Mouse (Mus musculus) liver, embryonic 12.5 days (tissue): ENCODE results near the gene Skida1. TPM values are rescaled to one million over a fixed set of nuclear protein-coding genes. Genes with fewer than 3 reads are reported as not detected.

Source experiments
- ATAC-seq: fragments of 200-750 bp; cut with Nextera tagmentation; 2 replicates; pipeline ENCODE4 v1.8.0; 2017; ENCODE audit warnings: moderate number of reproducible peaks, mild to moderate bottlenecking, moderate library complexity
- H3K27ac ChIP-seq: fragments of 300-500 bp; sonication (generic); 2 replicates; pipeline ENCODE4 v1.5.1; 2016; ENCODE audit warnings: mild to moderate bottlenecking
- H3K27me3 ChIP-seq: fragments of 300-500 bp; sonication (generic); replicated peaks from 2 replicates; pipeline ENCODE4 v1.6.1; 2016; ENCODE audit warnings: mild to moderate bottlenecking, moderate library complexity
- H3K36me3 ChIP-seq: fragments of 300-500 bp; sonication (generic); 2 replicates; pipeline ENCODE4 v1.6.1; 2016; ENCODE audit warnings: mild to moderate bottlenecking, moderate library complexity
- H3K4me1 ChIP-seq: fragments of 300-500 bp; sonication (generic); 2 replicates; pipeline ENCODE4 v1.6.1; 2016
- H3K4me2 ChIP-seq: fragments of 300-500 bp; sonication (generic); 2 replicates; pipeline ENCODE4 v1.6.1; 2016; ENCODE audit warnings: mild to moderate bottlenecking, moderate library complexity
- H3K4me3 ChIP-seq: fragments of 300-500 bp; sonication (generic); 2 replicates; pipeline ENCODE4 v1.5.1; 2016; ENCODE audit warnings: mild to moderate bottlenecking, moderate library complexity
- H3K9ac ChIP-seq: fragments of 300-500 bp; sonication (generic); 2 replicates; pipeline ENCODE4 v1.6.1; 2016; ENCODE audit warnings: mild to moderate bottlenecking, moderate library complexity
- H3K9me3 ChIP-seq: fragments of 300-500 bp; sonication (generic); replicated peaks from 2 replicates; pipeline ENCODE4 v1.6.1; 2016; ENCODE audit warnings: mild to moderate bottlenecking, moderate library complexity
- WGBS: fragments of 180-500 bp; shearing (Covaris S2); methylation state at CpG from one replicate; pipeline ENCODE4 v1.1.7; 2016; ENCODE audit not compliant: insufficient replicate concordance; 5-methylcytosine and 5-hydroxymethylcytosine counted together
- polyA plus RNA-seq: library from polyadenylated mRNA; unstranded; fragments of >200 nt; fragmentation: Nextera tagmentation; extraction: Ambion mirVana; gene quantifications from 2 replicates; pipeline ENCODE4 v1.2.1, GENCODE M21; 2016

The Skida1 gene
- polyA plus RNA-seq, 1 experiment from 2014 or later: 1.2 TPM

DNA sequence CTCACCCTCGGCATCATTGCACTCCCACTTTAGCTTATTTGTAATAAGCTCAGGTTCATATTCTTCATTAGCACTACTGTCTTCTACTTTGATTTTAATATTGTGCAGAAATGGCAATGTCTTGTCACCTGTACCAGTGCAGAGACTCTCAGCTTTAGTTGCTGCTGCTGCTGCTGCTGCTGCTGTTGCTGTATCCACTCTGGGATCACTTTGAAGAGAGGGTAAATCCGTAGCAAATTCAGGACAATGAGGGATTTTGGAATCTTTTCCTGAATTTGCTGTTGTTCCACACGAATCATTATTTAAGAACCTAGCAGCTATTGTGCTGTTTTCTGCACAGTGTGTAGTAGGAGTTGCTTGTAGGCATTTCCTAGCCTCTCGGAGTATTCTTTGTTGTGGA, 2.7 kb downstream of the Skida1 start:
- Histone ChIP-seq H3K4me2 (peak overlapping the region; percentile 99), H3K4me3 (peak overlapping the region; percentile 79), H3K27me3 (peaks cover 76% of the 10 kb centered on the region), H3K36me3 (no peaks in the 10 kb centered on the region), H3K9ac (peak overlapping the region; percentile 82), H3K4me1 (peaks cover 47% of the 10 kb centered on the region), H3K27ac (no peak overlapping the region), H3K9me3 (no peaks in the 10 kb centered on the region)
- WGBS: 9% methylated on average over 4 of the region's 4 CpGs
- no peak for ATAC-seq

DNA sequence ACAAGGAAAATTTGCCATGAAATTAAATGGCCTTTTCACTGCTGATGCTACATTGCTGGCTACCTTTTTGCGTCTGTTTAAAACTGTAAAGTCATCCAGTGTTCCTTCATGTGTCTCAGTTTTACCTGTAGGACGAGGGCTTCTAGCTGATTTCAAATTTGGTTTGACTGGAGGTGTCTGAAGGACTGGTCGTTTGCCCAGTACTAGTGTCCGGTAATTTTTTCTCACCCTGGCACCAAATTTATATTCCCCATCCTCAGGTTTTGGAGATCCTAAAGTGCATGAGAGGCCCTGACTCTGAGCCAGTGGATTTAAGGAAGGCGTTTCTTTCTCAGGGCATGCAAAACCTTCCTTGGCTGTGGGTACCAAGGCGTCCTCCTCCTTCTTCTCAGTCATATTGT, 3.1 kb downstream of the Skida1 start:
- peaks cover 77% of the 10 kb centered on the region for H3K27me3 ChIP-seq
- peak overlapping the region; percentile 79 for H3K4me3 ChIP-seq
- peak overlapping the region; percentile 99 for H3K4me2 ChIP-seq
- ATAC-seq: no peak
- no peak overlapping the region for H3K9ac ChIP-seq
- whole genome bisulfite sequencing: 41% methylated on average over 6 of the region's 6 CpGs
- H3K4me1 ChIP-seq: peaks cover 48% of the 10 kb centered on the region
- no peak overlapping the region for H3K27ac ChIP-seq
- H3K9me3 ChIP-seq: no peaks in the 10 kb centered on the region
- H3K36me3 ChIP-seq: no peaks in the 10 kb centered on the region

DNA sequence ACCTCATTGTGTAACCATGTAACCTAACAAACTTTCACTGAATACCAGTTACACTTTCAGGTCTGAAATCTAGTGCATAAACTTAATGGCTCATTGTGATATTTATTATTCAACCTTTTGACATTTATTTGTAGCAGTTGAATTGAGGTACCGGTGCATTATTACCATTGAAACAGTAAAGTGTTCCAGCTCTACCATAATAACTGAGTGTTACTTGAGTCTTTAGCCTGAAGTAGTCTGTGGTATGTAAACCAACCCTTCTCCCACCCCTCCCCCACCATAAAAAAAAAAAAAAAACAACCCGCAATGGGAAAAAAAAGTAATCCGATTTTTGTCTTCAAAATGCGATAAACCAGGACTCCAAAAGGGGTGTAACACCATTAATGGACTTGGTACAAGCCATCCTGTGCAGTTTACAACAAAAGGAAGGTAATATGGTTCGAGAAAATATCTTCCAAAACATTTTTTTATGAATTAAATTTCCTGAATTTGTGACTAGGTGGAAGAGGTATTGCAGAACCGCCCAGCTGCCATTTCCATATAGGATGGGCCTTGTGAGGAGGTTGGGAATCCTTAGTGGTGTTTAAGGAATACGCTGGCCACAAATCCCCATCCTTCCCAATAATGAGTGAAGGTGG, 3.6 kb downstream of the Skida1 start:
- Histone ChIP-seq H3K27ac (no peak overlapping the region), H3K9me3 (no peaks in the 10 kb centered on the region), H3K9ac (no peak overlapping the region), H3K4me3 (peak overlapping the region; percentile 79; the same call in 1 of the 2 replicates), H3K36me3 (no peaks in the 10 kb centered on the region), H3K27me3 (peaks cover 77% of the 10 kb centered on the region), H3K4me1 (peaks cover 48% of the 10 kb centered on the region), H3K4me2 (peak overlapping the region; percentile 99)
- WGBS: 40% methylated on average over 7 of the region's 7 CpGs
- ATAC-seq: no peak

DNA sequence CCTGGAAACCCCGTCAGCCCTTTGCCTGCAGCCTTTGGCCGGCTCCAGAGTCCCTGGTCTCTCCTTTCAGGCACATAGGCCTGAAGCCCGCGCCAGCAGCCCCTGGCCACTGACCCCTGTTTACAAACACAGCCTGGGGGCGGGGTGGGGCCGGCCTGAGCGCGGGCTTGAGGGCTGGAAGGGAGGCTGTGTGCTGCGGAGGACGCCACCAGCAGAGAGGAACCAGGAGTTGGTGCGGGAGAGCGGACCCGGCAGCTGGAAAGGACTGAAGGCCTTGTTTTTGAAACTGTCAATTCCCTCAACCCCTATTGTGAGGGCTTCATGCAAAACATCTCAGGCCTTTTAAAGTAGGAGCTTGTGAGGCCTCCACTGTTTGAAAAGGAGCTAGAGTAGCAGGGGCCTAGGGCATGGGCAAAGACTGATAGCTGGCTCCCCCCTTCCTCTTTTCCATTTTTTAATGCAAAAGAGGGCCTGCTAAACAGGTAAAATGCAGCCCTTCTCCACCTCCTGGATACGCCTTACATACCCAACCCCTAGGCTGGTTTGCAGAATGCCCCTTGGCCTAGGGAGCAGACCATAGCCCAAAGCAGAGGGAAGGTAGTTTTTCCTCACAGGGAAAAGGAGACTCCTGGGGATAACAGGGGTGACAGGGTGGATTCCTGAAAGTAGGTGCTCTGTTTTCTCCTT, 7.5 kb downstream of the Skida1 start:
- Histone ChIP-seq H3K9ac (no peak overlapping the region; the same call in 1 of the 2 replicates), H3K27me3 (peaks cover 75% of the 10 kb centered on the region), H3K4me1 (peaks cover 22% of the 10 kb centered on the region), H3K27ac (peak overlapping the region; percentile 60), H3K36me3 (no peaks in the 10 kb centered on the region), H3K9me3 (no peaks in the 10 kb centered on the region), H3K4me3 (no peak overlapping the region), H3K4me2 (peak overlapping the region; percentile 50)
- 35% methylated on average over 14 of the region's 14 CpGs for WGBS
- ATAC-seq: peak; percentile 40; the same call in 1 of the 2 replicates

DNA sequence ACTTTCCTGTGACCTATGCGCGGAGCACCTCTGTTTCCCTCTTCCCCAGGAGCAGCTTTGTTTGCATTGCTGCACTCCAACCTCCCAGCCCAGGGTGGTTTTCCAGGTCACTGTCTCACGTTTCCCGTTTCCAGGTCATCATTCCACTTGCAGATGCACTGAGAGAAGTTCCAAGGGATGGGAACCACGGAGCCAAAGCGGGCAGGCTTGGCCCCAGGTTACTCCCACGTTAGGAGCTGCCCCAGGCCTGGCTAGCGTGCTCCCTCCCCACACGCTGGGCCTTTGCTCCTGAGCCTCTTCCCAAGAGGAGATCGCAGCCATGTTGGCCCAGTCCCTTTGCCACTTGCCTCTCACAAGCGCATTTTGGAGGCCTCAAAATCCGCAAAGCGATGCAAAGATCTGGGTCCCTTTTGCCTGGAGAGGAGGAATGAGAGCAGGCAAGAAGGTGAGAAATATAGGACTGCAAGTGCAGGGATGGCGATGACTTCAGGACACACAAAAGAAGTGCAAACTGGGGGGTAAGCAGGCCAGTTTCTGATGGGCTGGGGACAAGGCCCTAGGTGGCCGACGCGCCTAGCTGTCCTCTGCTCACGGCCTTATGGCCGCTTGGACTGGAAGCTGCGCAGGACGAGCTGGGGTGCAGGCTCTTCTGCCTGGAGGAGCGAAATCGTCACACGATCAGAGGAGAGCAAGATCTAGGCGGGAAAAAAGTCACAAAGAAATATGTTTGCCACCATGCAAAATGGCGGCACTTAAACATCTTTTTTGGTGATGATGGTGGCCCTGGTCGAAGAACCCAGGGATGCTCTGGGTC, 8.3 kb downstream of the Skida1 start:
- no peaks in the 10 kb centered on the region for H3K9me3 ChIP-seq
- peaks cover 19% of the 10 kb centered on the region for H3K4me1 ChIP-seq
- ATAC-seq: peak; percentile 21; the same call in 1 of the 2 replicates
- peak overlapping the region; percentile 60 for H3K27ac ChIP-seq
- H3K36me3 ChIP-seq: no peaks in the 10 kb centered on the region
- H3K27me3 ChIP-seq: peaks cover 67% of the 10 kb centered on the region
- no peak overlapping the region for H3K9ac ChIP-seq
- H3K4me3 ChIP-seq: no peak overlapping the region
- peak overlapping the region; percentile 50 for H3K4me2 ChIP-seq
- 68% methylated on average over 27 of the region's 27 CpGs for WGBS

DNA sequence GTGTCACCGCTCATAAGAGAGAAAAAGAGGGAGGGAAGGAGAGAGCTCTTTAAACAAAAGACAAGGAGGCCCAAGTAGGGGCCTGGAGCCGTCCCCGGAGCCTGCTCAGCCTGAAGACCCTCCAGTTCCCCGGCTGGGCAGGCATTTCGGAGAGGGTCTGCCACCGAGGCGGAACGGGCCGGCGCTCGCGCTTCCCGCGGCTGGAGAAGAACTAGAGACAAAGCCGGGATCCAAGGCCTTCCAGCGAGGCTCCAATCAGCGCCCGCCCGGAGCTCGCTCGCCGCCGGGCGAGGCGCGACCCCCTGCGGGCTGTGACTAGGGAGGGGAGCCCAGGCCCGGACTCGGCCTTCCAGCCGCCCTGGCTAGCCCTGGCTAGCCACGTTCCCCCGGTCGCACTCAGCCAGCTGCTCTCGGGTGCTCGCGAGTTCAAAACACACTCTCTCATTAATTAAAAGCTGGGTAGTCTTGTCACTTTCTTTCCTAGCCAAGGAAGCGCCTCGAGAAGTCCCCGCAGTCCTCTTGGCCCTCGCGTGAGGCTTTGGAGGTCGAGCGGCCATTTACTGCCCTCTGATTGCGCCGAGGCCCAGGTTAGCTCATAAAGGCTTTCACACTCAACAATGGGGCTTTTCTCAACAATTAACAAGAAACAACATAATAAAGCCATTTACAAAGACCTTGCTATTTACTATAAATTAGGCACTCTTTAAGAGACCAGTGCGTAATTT, 9.1 kb downstream of the Skida1 start:
- Histone ChIP-seq H3K9me3 (no peaks in the 10 kb centered on the region), H3K27ac (peak overlapping the region; percentile 54), H3K36me3 (no peaks in the 10 kb centered on the region), H3K4me1 (peaks cover 19% of the 10 kb centered on the region), H3K9ac (peak overlapping the region; percentile 51), H3K4me2 (peak overlapping the region; percentile 50), H3K4me3 (no peak overlapping the region), H3K27me3 (peaks cover 62% of the 10 kb centered on the region)
- 18% methylated on average over 46 of the region's 46 CpGs for WGBS
- peak; percentile 21; the same call in 1 of the 2 replicates for ATAC-seq

DNA sequence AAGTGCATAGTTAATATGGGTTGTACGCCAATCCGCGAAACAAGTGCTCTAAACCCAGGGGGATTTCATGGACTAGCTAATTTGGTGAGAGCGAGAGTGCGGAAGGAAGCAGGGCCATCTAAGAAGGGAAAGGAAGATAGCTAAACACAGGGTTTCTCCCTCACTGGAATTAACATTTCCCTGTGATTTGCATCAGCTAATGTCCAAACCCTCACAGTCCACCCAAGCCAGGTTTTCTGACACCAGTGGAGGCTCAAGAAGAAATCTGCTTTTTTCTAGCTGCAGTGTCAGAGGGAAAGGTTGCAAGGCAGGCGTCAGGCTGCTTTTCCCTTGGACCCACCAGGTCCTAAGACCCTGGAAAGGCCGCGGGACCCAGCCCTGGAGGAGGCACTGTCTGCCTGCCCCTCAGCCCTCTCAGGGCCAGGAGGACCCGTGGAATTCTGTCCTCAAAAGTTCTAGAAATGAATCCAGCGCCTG, 9.9 kb downstream of the Skida1 start:
- Histone ChIP-seq H3K36me3 (no peaks in the 10 kb centered on the region), H3K27me3 (peaks cover 64% of the 10 kb centered on the region), H3K9ac (no peak overlapping the region), H3K27ac (no peak overlapping the region), H3K4me3 (no peak overlapping the region), H3K4me1 (peaks cover 19% of the 10 kb centered on the region), H3K9me3 (no peaks in the 10 kb centered on the region), H3K4me2 (no peak overlapping the region)
- WGBS: 60% methylated on average over 10 of the region's 10 CpGs
- no peak for ATAC-seq

DNA sequence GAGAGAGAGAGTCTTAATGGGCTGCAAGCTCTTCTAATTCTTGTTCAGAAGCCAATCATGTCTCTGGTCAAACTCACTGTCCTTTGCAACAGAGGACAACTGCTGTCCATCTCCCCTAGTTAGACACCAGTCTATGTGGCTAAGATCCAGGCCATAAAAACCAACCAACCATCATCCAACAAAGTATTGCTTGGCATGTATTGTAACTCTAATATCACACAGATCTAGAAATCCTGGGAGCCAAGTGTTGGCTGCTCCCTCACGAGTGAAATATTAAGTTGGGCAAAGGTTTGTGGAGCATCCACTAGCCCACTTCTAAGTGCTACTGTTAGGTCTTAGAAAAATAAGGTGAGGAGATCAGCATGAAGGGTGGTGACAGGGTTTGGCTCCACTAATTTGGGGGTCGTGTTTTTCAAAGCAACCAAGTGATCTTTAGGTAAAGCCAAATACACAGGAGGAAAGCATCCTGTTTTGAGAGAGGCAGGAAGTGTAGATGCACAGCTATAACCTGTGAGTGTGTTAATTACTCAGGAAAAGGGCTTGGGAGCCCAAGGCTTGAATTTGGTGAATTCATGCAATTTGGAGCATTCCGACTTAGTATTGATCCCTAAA, 10.6 kb downstream of the Skida1 start:
- H3K27me3 ChIP-seq: peaks cover 71% of the 10 kb centered on the region
- no peak for ATAC-seq
- no peak overlapping the region for H3K27ac ChIP-seq
- H3K9me3 ChIP-seq: no peaks in the 10 kb centered on the region
- H3K36me3 ChIP-seq: no peaks in the 10 kb centered on the region
- 43% methylated on average over 3 of the region's 3 CpGs for WGBS
- no peak overlapping the region for H3K4me3 ChIP-seq
- no peak overlapping the region for H3K9ac ChIP-seq
- H3K4me1 ChIP-seq: peaks cover 19% of the 10 kb centered on the region
- no peak overlapping the region for H3K4me2 ChIP-seq

DNA sequence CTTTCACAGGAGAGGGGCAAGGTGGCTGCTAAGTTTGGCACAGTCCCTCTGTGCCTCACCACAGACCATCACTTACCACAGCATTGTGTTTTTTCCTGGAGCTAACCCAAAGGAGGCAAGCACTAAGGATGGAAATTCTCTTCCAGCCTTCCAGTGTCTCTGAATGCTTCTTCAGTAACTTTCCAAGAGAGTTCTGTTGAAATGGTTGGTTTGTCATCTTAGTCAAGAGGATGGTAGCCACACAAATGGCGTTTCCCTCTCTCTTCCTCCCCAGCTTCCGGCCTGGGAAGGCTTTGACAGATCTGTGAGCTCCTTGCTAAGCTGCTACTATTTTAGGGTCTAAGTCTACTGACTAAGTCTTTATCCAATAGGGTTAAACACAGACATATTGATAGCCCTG, 11.4 kb downstream of the Skida1 start, which contains the start of gene A930004D18Rik:
Gene A930004D18Rik (minus strand): TSS at position 247 of the 400 bp plus-strand sequence.
- Histone ChIP-seq H3K4me2 (no peak within 1 kb of the TSS), H3K9me3 (no peaks in the 10 kb centered on the region), H3K27ac (no peak within 1 kb of the TSS), H3K4me3 (no peak within 1 kb of the TSS), H3K27me3 (peaks cover 78% of the 10 kb centered on the region), H3K36me3 (no peaks in the 10 kb centered on the region), H3K4me1 (peaks cover 22% of the 10 kb centered on the region), H3K9ac (no peak within 1 kb of the TSS)
- WGBS: 18% methylated on average over 2 of the region's 2 CpGs
- no peak for ATAC-seq

DNA sequence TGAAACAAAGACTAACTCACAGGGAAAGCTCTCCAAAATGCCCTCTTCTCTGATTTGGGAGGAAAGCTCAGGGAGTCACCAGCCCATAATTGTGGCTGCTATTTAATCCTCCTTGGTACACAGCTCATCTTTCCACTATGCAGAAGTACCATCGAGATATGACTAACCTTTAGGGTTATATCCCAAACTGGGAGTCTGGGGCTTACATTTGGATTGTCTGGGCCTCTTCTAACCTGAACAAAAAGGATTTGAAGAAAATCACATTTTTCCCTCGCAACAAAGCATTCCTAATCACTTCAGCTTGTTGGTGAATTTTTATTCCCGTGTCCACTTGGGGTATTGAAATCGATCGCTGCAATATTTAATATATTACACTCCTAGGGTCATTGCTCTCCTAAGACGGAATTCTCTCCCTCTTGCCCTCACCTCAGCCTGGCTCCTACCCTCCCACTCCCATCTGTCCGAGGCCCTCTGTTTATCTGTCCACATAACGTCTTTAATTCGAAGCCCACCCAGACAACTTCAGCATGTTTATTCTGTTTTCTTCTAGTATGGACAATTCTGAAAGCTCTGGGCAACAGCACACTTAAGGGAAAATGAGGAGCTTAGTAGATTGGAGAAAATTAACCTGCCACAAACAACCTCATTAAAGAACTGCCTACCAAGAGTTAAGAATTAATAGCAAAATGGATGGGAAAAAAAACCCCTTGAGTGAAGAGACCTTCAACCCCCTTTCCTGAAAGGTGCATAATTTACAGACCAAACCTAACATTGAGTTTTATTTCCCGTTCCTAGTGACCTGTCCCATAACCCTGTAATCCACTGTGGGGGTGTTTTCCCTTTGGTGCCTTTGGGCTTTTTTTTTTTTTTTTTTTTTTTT, 14.2 kb downstream of the Skida1 start:
- WGBS: 71% methylated on average over 10 of the region's 10 CpGs
- no peak overlapping the region for H3K9ac ChIP-seq
- no peaks in the 10 kb centered on the region for H3K36me3 ChIP-seq
- H3K4me3 ChIP-seq: no peak overlapping the region
- no peak overlapping the region for H3K27ac ChIP-seq
- H3K4me1 ChIP-seq: peaks cover 19% of the 10 kb centered on the region
- H3K27me3 ChIP-seq: peaks cover 85% of the 10 kb centered on the region
- no peaks in the 10 kb centered on the region for H3K9me3 ChIP-seq
- H3K4me2 ChIP-seq: no peak overlapping the region
- no peak for ATAC-seq
